Mouse (Mus musculus) limb, embryonic 15.5 days (tissue): ENCODE data around the gene Rap2b. TPM values are rescaled to one million over a fixed set of nuclear protein-coding genes. Genes with fewer than 3 reads are reported as not detected.
A peak's percentile ranks its signal among the peaks of the same experiment; 100 is the strongest.

Source experiments
- ATAC-seq: fragments of 200-750 bp; cut with Nextera tagmentation; 2 replicates; pipeline ENCODE4 v1.8.0; 2017; ENCODE audit warnings: low read depth, moderate TSS enrichment; ENCODE audit not compliant: insufficient number of reproducible peaks, low FRiP score, low TSS enrichment
- H3K27ac ChIP-seq: fragments of 300-500 bp; sonication (generic); 2 replicates; pipeline ENCODE4 v1.5.1; 2015; ENCODE audit warnings: moderate library complexity, mild to moderate bottlenecking, inconsistent platforms
- H3K27me3 ChIP-seq: fragments of 300-500 bp; sonication (generic); 2 replicates; pipeline ENCODE4 v1.6.1; 2015; ENCODE audit warnings: inconsistent platforms
- H3K36me3 ChIP-seq: fragments of 300-500 bp; sonication (generic); 2 replicates; pipeline ENCODE4 v1.6.1; 2015; ENCODE audit warnings: inconsistent platforms
- H3K4me1 ChIP-seq: fragments of 300-500 bp; sonication (generic); 2 replicates; pipeline ENCODE4 v1.6.1; 2015; ENCODE audit warnings: inconsistent platforms
- H3K4me2 ChIP-seq: fragments of 300-500 bp; sonication (generic); 2 replicates; pipeline ENCODE4 v1.6.1; 2015; ENCODE audit warnings: mild to moderate bottlenecking, inconsistent platforms
- H3K4me3 ChIP-seq: fragments of 300-500 bp; sonication (generic); 2 replicates; pipeline ENCODE4 v1.5.1; 2015; ENCODE audit warnings: mild to moderate bottlenecking, inconsistent platforms
- H3K9ac ChIP-seq: fragments of 300-500 bp; sonication (generic); 2 replicates; pipeline ENCODE4 v1.6.1; 2015; ENCODE audit warnings: inconsistent platforms
- H3K9me3 ChIP-seq: fragments of 300-500 bp; sonication (generic); 2 replicates; pipeline ENCODE4 v1.6.1; 2016; ENCODE audit warnings: inconsistent platforms
- WGBS: fragments of 180-500 bp; shearing (Covaris S2); methylation state at CpG from one replicate; pipeline ENCODE4 v1.1.7; 2015; 5-methylcytosine and 5-hydroxymethylcytosine counted together
- polyA plus RNA-seq: library from polyadenylated mRNA; unstranded; fragments of >200 nt; fragmentation: Nextera tagmentation; extraction: Ambion mirVana; gene quantifications from 2 replicates; pipeline ENCODE4 v1.2.1, GENCODE M21; 2015

The Rap2b gene
- polyA plus RNA-seq, 1 experiment from 2014 or later: 13.7 TPM

GRCm38 (mm10) chr3:61358756-61359293, 2.6 kb upstream of the Rap2b start:
- 23% methylated on average over 7 of the region's 7 CpGs for WGBS
- Histone ChIP-seq H3K27ac (no peak overlapping the region), H3K4me3 (no peak overlapping the region), H3K36me3 (no peaks in the 10 kb centered on the region), H3K4me1 (peaks cover 9% of the 10 kb centered on the region), H3K4me2 (no peak overlapping the region), H3K9me3 (no peaks in the 10 kb centered on the region), H3K27me3 (no peaks in the 10 kb centered on the region), H3K9ac (no peak overlapping the region)
- no peak for ATAC-seq

GRCm38 (mm10) chr3:61362821-61363160, 1.4 kb downstream of the Rap2b start:
- Histone ChIP-seq H3K4me2 (peak overlapping the region; percentile 90), H3K4me3 (peak overlapping the region; percentile 90), H3K9me3 (no peaks in the 10 kb centered on the region), H3K27ac (peak overlapping the region; percentile 96), H3K9ac (peak overlapping the region; percentile 38), H3K4me1 (peaks cover 18% of the 10 kb centered on the region), H3K27me3 (no peaks in the 10 kb centered on the region), H3K36me3 (no peaks in the 10 kb centered on the region)
- 5% methylated on average over 9 of the region's 9 CpGs for WGBS
- ATAC-seq: no peak

GRCm38 (mm10) chr3:61363161-61363988, 1.9 kb downstream of the Rap2b start:
- peak overlapping the region; percentile 63 for H3K9ac ChIP-seq
- H3K27ac ChIP-seq: peak overlapping the region; percentile 96
- no peaks in the 10 kb centered on the region for H3K9me3 ChIP-seq
- H3K4me1 ChIP-seq: peaks cover 18% of the 10 kb centered on the region
- H3K4me3 ChIP-seq: peak overlapping the region; percentile 90
- 0 out of 2 replicates have a peak, but pooled peaks cover 4% of the 10 kb centered on the region for H3K36me3 ChIP-seq
- H3K27me3 ChIP-seq: no peaks in the 10 kb centered on the region
- WGBS: under 1% methylated on average over 30 of the region's 30 CpGs
- peak overlapping the region; percentile 90 for H3K4me2 ChIP-seq
- ATAC-seq: peak; percentile 97

GRCm38 (mm10) chr3:61363989-61364660, 2.7 kb downstream of the Rap2b start:
- Histone ChIP-seq H3K9me3 (no peaks in the 10 kb centered on the region), H3K4me1 (peaks cover 18% of the 10 kb centered on the region), H3K4me3 (peak overlapping the region; percentile 90), H3K27ac (peak overlapping the region; percentile 96), H3K36me3 (0 out of 2 replicates have a peak, but pooled peaks cover 4% of the 10 kb centered on the region), H3K9ac (peak overlapping the region; percentile 82), H3K27me3 (no peaks in the 10 kb centered on the region), H3K4me2 (peak overlapping the region; percentile 90)
- ATAC-seq: peak; percentile 84
- WGBS: under 1% methylated on average over 48 of the region's 51 CpGs

GRCm38 (mm10) chr3:61364661-61364977, 3.2 kb downstream of the Rap2b start:
- ATAC-seq: peak; percentile 4; the same call in 1 of the 2 replicates
- Histone ChIP-seq H3K27ac (peak overlapping the region; percentile 93), H3K9me3 (no peaks in the 10 kb centered on the region), H3K4me2 (peak overlapping the region; percentile 90), H3K9ac (peak overlapping the region; percentile 82), H3K4me3 (peak overlapping the region; percentile 90), H3K4me1 (peaks cover 18% of the 10 kb centered on the region), H3K36me3 (0 out of 2 replicates have a peak, but pooled peaks cover 4% of the 10 kb centered on the region), H3K27me3 (no peaks in the 10 kb centered on the region)
- WGBS: under 1% methylated on average over 33 of the region's 33 CpGs

GRCm38 (mm10) chr3:61364978-61365778, 3.7 kb downstream of the Rap2b start:
- no peak for ATAC-seq
- peak overlapping the region; percentile 93 for H3K27ac ChIP-seq
- WGBS: under 1% methylated on average over 68 of the region's 68 CpGs
- peaks cover 18% of the 10 kb centered on the region for H3K4me1 ChIP-seq
- H3K27me3 ChIP-seq: no peaks in the 10 kb centered on the region
- no peaks in the 10 kb centered on the region for H3K9me3 ChIP-seq
- 0 out of 2 replicates have a peak, but pooled peaks cover 4% of the 10 kb centered on the region for H3K36me3 ChIP-seq
- H3K9ac ChIP-seq: peak overlapping the region; percentile 82
- H3K4me2 ChIP-seq: peak overlapping the region; percentile 90
- H3K4me3 ChIP-seq: peak overlapping the region; percentile 90

GRCm38 (mm10) chr3:61365779-61366373, 4.4 kb downstream of the Rap2b start, which contains the start of gene B430305J03Rik:
Gene B430305J03Rik, minus strand, starts transcription at chr3:61365951.
- 0 out of 2 replicates have a peak, but pooled peaks cover 4% of the 10 kb centered on the region for H3K36me3 ChIP-seq
- peak within 1 kb of the TSS; percentile 82 for H3K9ac ChIP-seq
- no peak for ATAC-seq
- H3K27me3 ChIP-seq: no peaks in the 10 kb centered on the region
- peaks cover 18% of the 10 kb centered on the region for H3K4me1 ChIP-seq
- H3K27ac ChIP-seq: peak within 1 kb of the TSS; percentile 93
- WGBS: 1% methylated on average over 10 of the region's 10 CpGs
- peak within 1 kb of the TSS; percentile 90 for H3K4me3 ChIP-seq
- H3K4me2 ChIP-seq: peak within 1 kb of the TSS; percentile 90
- H3K9me3 ChIP-seq: no peaks in the 10 kb centered on the region

- H3K27me3 ChIP-seq: no peaks in the 10 kb centered on the region
- ATAC-seq: no peak
- H3K9me3 ChIP-seq: no peaks in the 10 kb centered on the region
- no peak overlapping the region for H3K27ac ChIP-seq
- H3K9ac ChIP-seq: no peak overlapping the region
- 0 out of 2 replicates have a peak, but pooled peaks cover 6% of the 10 kb centered on the region for H3K36me3 ChIP-seq
- H3K4me3 ChIP-seq: no peak overlapping the region
- 93% methylated on average over 1 of the region's 1 CpGs for WGBS
- H3K4me1 ChIP-seq: peaks cover 9% of the 10 kb centered on the region
- no peak overlapping the region for H3K4me2 ChIP-seq
Observed at GRCm38 (mm10) chr3:61368446-61368845, 7.0 kb downstream of the Rap2b start.

GRCm38 (mm10) chr3:61376001-61376400, 14.6 kb downstream of the Rap2b start:
- no peaks in the 10 kb centered on the region for H3K9me3 ChIP-seq
- no peak for ATAC-seq
- 86% methylated on average over 8 of the region's 8 CpGs for WGBS

GRCm38 (mm10) chr3:61386368-61386767, 24.9 kb downstream of the Rap2b start:
- H3K4me1 ChIP-seq: no peaks in the 10 kb centered on the region
- no peak overlapping the region for H3K9ac ChIP-seq
- H3K4me2 ChIP-seq: no peak overlapping the region
- no peak overlapping the region for H3K4me3 ChIP-seq
- no peaks in the 10 kb centered on the region for H3K36me3 ChIP-seq
- no peaks in the 10 kb centered on the region for H3K9me3 ChIP-seq
- H3K27ac ChIP-seq: no peak overlapping the region
- ATAC-seq: no peak
- H3K27me3 ChIP-seq: no peaks in the 10 kb centered on the region
- 69% methylated on average over 4 of the region's 4 CpGs for WGBS

More at GRCm38 (mm10) chr3:61376001-61376400, 14.6 kb downstream of the Rap2b start:
- H3K4me3 ChIP-seq: no peak overlapping the region
- H3K27me3 ChIP-seq: no peaks in the 10 kb centered on the region
- H3K9ac ChIP-seq: no peak overlapping the region
- no peak overlapping the region for H3K27ac ChIP-seq
- H3K4me2 ChIP-seq: no peak overlapping the region
- 0 out of 2 replicates have a peak, but pooled peaks cover 2% of the 10 kb centered on the region for H3K36me3 ChIP-seq
- no peaks in the 10 kb centered on the region for H3K4me1 ChIP-seq

- no peak overlapping the region for H3K27ac ChIP-seq
- H3K9me3 ChIP-seq: no peaks in the 10 kb centered on the region
- H3K36me3 ChIP-seq: no peaks in the 10 kb centered on the region
- ATAC-seq: no peak
- H3K4me3 ChIP-seq: no peak overlapping the region
- H3K4me1 ChIP-seq: no peaks in the 10 kb centered on the region
- no peak overlapping the region for H3K4me2 ChIP-seq
- 72% methylated on average over 4 of the region's 4 CpGs for WGBS
- H3K27me3 ChIP-seq: no peaks in the 10 kb centered on the region
- H3K9ac ChIP-seq: no peak overlapping the region
Observed at GRCm38 (mm10) chr3:61391564-61391963, 30.1 kb downstream of the Rap2b start.
